Mouse (Mus musculus) telencephalon, adult 2 months (tissue): ENCODE measurements at regions not wholly inside any gene's neighbourhood (a gene's known extent, or its start where the extent isn't known, plus 50 kb on each side); places are given as distances from the start of the nearest gene placed in this dataset.
"Not testable (repeated sequence)": the region's sequence is repeated elsewhere in the genome, so short reads cannot be mapped to it uniquely, and the experiment has no call there.

ENCODE experiments used
- DNase-seq: peaks from one replicate; pipeline ENCODE4 v3.0.0-alpha.2; 2011; ENCODE audit warnings: low read depth, low spot score

- DNase-seq: peak; percentile 48
These were observed 196.2 kb upstream of the Pcsk5 start for GRCm38 (mm10) chr19:18033599-18033998.

- peak; percentile 52 for DNase-seq
These were observed 188.4 kb upstream of the Pcsk5 start for GRCm38 (mm10) chr19:18025877-18026276.

GRCm38 (mm10) chr19:18020351-18020750 is 182.9 kb upstream of the Pcsk5 start:
- no peak for DNase-seq

- no peak for DNase-seq
These were observed 177.9 kb upstream of the Pcsk5 start for GRCm38 (mm10) chr19:18015371-18015770.

- peak; percentile 35 for DNase-seq
These were observed 174.6 kb upstream of the Pcsk5 start for GRCm38 (mm10) chr19:18012029-18012428.

- no peak for DNase-seq
These were observed 160.1 kb upstream of the Pcsk5 start for GRCm38 (mm10) chr19:17997561-17997960.

- peak; percentile 66 for DNase-seq
These were observed 146.0 kb upstream of the Pcsk5 start for GRCm38 (mm10) chr19:17983416-17983815.

GRCm38 (mm10) chr19:17965566-17965965 is 128.1 kb upstream of the Pcsk5 start:
- no peak for DNase-seq

- DNase-seq: no peak
These were observed 121.0 kb upstream of the Pcsk5 start for GRCm38 (mm10) chr19:17958440-17958839.

- DNase-seq: no peak
These were observed 95.2 kb upstream of the Pcsk5 start for GRCm38 (mm10) chr19:17932665-17933064.

- DNase-seq: not testable (repeated sequence)
These were observed 89.7 kb upstream of the Pcsk5 start for GRCm38 (mm10) chr19:17927121-17927520.

GRCm38 (mm10) chr19:17907579-17907978 is 70.1 kb upstream of the Pcsk5 start:
- DNase-seq: peak; percentile 50

- no peak for DNase-seq
These were observed 66.7 kb upstream of the Pcsk5 start for GRCm38 (mm10) chr19:17904120-17904519.

- DNase-seq: no peak
These were observed 55.2 kb upstream of the Pcsk5 start for GRCm38 (mm10) chr19:17892615-17893014.
